Mouse (Mus musculus) E14TG2a.4 (cell line): ENCODE measurements around the gene Gdpd4.

Experiments used
- H3K27me3 ChIP-seq: 2 replicates; pipeline ENCODE4 v1.6.1; 2014; ENCODE audit warnings: low read length, control low read depth; ENCODE audit not compliant: insufficient read depth
- H3K36me3 ChIP-seq: 2 replicates; pipeline ENCODE4 v1.6.1; 2014; ENCODE audit warnings: low read length, control low read depth; ENCODE audit not compliant: insufficient read depth
- H3K4me1 ChIP-seq: replicated peaks from 2 replicates; pipeline ENCODE4 v1.6.1; 2014; ENCODE audit warnings: low read depth, low read length, control low read depth
- H3K4me3 ChIP-seq: replicated peaks from 2 replicates; pipeline ENCODE4 v1.5.1; 2014; ENCODE audit warnings: mild to moderate bottlenecking, low read length
- H3K9me3 ChIP-seq: 2 replicates; pipeline ENCODE4 v1.6.1; 2014; ENCODE audit warnings: low read length, control low read depth
- CTCF ChIP-seq: conservative IDR thresholded peaks from 2 replicates; pipeline ENCODE4 v1.5.1; 2014; ENCODE audit warnings: low read length
- NANOG ChIP-seq: IDR thresholded peaks from 2 replicates; pipeline ENCODE4 v1.6.1; 2014; ENCODE audit warnings: borderline replicate concordance, low read length, mixed read lengths
- POU5F1 ChIP-seq: IDR thresholded peaks from 2 replicates; pipeline ENCODE4 v1.6.1; 2014; ENCODE audit warnings: low read length, borderline replicate concordance

Gdpd4 gene

GRCm38 (mm10) chr7:98066229-98066628, 146.5 kb downstream of the Gdpd4 start:
- Histone ChIP-seq H3K9me3 (no peaks in the 10 kb centered on the region), H3K4me1 (no peaks in the 10 kb centered on the region), H3K36me3 (no peaks in the 10 kb centered on the region), H3K27me3 (peaks cover 7% of the 10 kb centered on the region), H3K4me3 (no peak overlapping the region)
- TF ChIP-seq CTCF (no peak), POU5F1 (no peak), NANOG (no peak)

- peaks cover 21% of the 10 kb centered on the region for H3K27me3 ChIP-seq
- H3K9me3 ChIP-seq = no peaks in the 10 kb centered on the region
- H3K36me3 ChIP-seq = no peaks in the 10 kb centered on the region
- no peak overlapping the region for H3K4me3 ChIP-seq
- no peaks in the 10 kb centered on the region for H3K4me1 ChIP-seq
- peak; percentile 97 for TF ChIP-seq CTCF
- no peak for TF ChIP-seq POU5F1
Observed at GRCm38 (mm10) chr7:98071620-98072019, 151.9 kb downstream of the Gdpd4 start.

GRCm38 (mm10) chr7:98077453-98077852, 157.7 kb downstream of the Gdpd4 start:
- peaks cover 28% of the 10 kb centered on the region for H3K27me3 ChIP-seq
- H3K36me3 ChIP-seq = no peaks in the 10 kb centered on the region
- no peaks in the 10 kb centered on the region for H3K9me3 ChIP-seq
- TF ChIP-seq CTCF (no peak), POU5F1 (no peak), NANOG (no peak)
- peaks cover 26% of the 10 kb centered on the region for H3K4me1 ChIP-seq
- H3K4me3 ChIP-seq = peak overlapping the region; percentile 50

GRCm38 (mm10) chr7:98082376-98082775, 162.6 kb downstream of the Gdpd4 start:
- TF ChIP-seq CTCF = no peak
- TF ChIP-seq POU5F1 = no peak
- no peak for TF ChIP-seq NANOG
- Histone ChIP-seq H3K9me3 (no peaks in the 10 kb centered on the region), H3K27me3 (peaks cover 35% of the 10 kb centered on the region), H3K36me3 (no peaks in the 10 kb centered on the region), H3K4me3 (no peak overlapping the region), H3K4me1 (peaks cover 41% of the 10 kb centered on the region)

DNA sequence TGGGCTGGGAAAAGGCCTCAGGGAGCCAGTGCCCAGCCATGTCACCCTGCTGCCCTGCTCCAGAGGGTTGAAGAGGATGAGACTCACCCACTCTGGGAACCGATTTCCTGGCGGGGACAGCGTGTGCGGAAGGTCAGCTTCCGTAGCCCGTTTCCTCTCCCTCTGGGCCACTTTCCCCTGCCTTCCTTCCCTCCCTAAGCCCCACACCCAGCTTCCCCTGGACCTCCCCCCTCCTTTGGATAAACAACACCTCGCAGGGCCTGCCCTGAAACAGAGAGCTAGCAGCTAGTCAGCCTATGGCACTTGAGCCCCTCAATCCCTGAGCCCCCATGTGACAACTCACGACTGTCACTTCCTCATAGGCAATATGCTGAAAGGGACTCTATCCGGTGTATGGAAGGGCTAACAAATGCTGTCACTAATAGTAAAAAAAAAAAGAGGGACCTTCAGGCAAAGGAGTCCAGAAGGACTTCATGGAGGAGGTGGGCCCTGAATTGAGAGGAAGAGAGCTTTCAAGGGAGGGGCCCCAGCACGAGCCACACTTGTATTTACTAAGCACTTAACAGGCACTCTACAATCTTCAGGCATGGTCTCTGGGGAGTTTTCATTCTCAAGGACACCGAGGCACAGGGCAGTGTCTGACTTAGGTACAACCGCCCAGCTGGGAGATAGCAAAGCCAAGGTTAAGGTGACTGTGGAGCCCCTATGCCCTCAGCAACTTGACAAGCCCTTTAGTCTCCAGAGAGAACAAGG, 165.0 kb downstream of the Gdpd4 start:
- Histone ChIP-seq H3K4me1 (peaks cover 21% of the 10 kb centered on the region), H3K27me3 (peaks cover 32% of the 10 kb centered on the region), H3K9me3 (no peaks in the 10 kb centered on the region), H3K36me3 (no peaks in the 10 kb centered on the region), H3K4me3 (no peak overlapping the region)
- TF ChIP-seq NANOG = no peak
- no peak for TF ChIP-seq POU5F1
- TF ChIP-seq CTCF = no peak

DNA sequence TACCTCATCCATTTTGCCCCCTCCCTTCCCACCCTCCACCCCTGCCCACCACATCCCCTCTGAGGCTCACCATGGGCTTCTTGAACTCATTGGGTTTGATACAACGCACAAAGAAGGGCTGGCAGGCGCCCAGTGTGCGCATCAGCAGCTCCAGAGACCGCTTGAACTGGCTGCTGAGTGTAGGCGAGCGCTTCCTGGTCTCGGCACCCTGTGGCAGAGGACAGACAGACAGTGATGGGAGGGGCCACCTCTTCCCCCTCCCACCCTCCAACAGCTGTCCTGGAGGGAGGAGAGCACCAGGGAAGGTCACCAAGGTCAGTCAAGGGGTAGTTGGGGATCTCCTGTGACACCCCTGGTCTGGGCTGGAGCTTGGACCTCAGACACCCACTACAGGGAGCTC, 165.6 kb downstream of the Gdpd4 start:
- peaks cover 20% of the 10 kb centered on the region for H3K4me1 ChIP-seq
- no peaks in the 10 kb centered on the region for H3K9me3 ChIP-seq
- H3K27me3 ChIP-seq = peaks cover 27% of the 10 kb centered on the region; the same call in 1 of the 2 replicates
- no peak overlapping the region for H3K4me3 ChIP-seq
- H3K36me3 ChIP-seq = no peaks in the 10 kb centered on the region
- TF ChIP-seq POU5F1 (no peak), NANOG (no peak), CTCF (no peak)

DNA sequence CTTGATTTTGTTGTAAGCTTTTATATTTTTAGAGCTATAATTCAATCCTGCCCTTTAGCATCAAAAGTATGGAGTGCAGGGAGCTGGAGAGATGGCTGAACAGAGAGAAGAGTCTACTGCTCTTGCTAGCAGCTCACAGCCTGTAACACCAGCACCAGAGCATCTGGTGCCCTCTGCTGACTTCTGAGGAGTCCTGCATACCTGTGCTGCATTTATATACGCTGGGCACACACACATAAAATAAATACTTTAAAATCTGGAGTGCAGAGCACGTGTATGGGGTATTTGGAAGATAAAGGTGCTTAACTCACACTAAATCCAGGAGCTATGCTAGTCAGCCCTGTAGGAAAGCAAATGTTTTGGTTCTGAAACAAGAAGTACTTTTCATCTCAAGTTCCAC, 166.6 kb downstream of the Gdpd4 start:
- Histone ChIP-seq H3K9me3 (no peaks in the 10 kb centered on the region), H3K4me1 (peaks cover 20% of the 10 kb centered on the region), H3K4me3 (no peak overlapping the region), H3K36me3 (no peaks in the 10 kb centered on the region), H3K27me3 (peaks cover 27% of the 10 kb centered on the region; the same call in 1 of the 2 replicates)
- no peak for TF ChIP-seq POU5F1
- TF ChIP-seq NANOG = no peak
- no peak for TF ChIP-seq CTCF

GRCm38 (mm10) chr7:98095852-98096251, 176.1 kb downstream of the Gdpd4 start:
- Histone ChIP-seq H3K9me3 (peaks cover 17% of the 10 kb centered on the region), H3K27me3 (peaks cover 11% of the 10 kb centered on the region), H3K4me1 (no peaks in the 10 kb centered on the region), H3K36me3 (no peaks in the 10 kb centered on the region), H3K4me3 (no peak overlapping the region)
- TF ChIP-seq CTCF = no peak

- peaks cover 7% of the 10 kb centered on the region; the same call in 1 of the 2 replicates for H3K27me3 ChIP-seq
- no peaks in the 10 kb centered on the region for H3K36me3 ChIP-seq
- TF ChIP-seq NANOG = no peak
- TF ChIP-seq POU5F1 = no peak
- no peak for TF ChIP-seq CTCF
- H3K4me1 ChIP-seq = peaks cover 3% of the 10 kb centered on the region; the same call in 1 of the 2 replicates
- peaks cover 17% of the 10 kb centered on the region for H3K9me3 ChIP-seq
- H3K4me3 ChIP-seq = no peak overlapping the region
Observed at GRCm38 (mm10) chr7:98097557-98097956, 177.8 kb downstream of the Gdpd4 start.
